Mouse (Mus musculus): ENCODE data around the gene Cpeb3. TPM values are rescaled to one million over a fixed set of nuclear protein-coding genes. Genes with fewer than 3 reads are reported as not detected.

The Cpeb3 gene
- total RNA-seq, 1 experiment: 1.8 TPM

- no peaks in the 10 kb centered on the region for H3K4me1 ChIP-seq (ENCODE audit: control insufficient read depth in 2 of 2, insufficient read depth in 2 of 2, low read length in 2 of 2, poor library complexity in 1 of 2)
- in situ Hi-C loops (cut with MboI; ENCODE audit: low sequenced_read_pairs in 2 of 2, unreplicated experiment in 2 of 2): no loop called here
- no peak for DNase-seq (ENCODE audit: low read depth, low spot score)
- no peak overlapping the region for H3K4me3 ChIP-seq (ENCODE audit: insufficient read depth in 1 of 2, low read depth in 1 of 2, low read length in 2 of 2, poor library complexity in 1 of 2, severe bottlenecking in 1 of 2)
- H3K9me3 ChIP-seq (ENCODE audit: control insufficient read depth, insufficient read depth, low read depth, low read length): no peaks in the 10 kb centered on the region
- no peaks in the 10 kb centered on the region for H3K36me3 ChIP-seq (ENCODE audit: control insufficient read depth, insufficient read depth, low read length, poor library complexity, severe bottlenecking)
- no peak overlapping the region for H3K9ac ChIP-seq (ENCODE audit: insufficient read depth, low read depth, low read length, poor library complexity, severe bottlenecking)
- TF ChIP-seq ZC3H11A (IDR thresholded peaks at IDR 0.05; ENCODE audit: borderline replicate concordance, low read depth, low read length): no peak
- no peak for TF ChIP-seq MAFK (IDR thresholded peaks at IDR 0.05; ENCODE audit: insufficient read depth, low read depth, low read length)
- TF ChIP-seq ZNF384 (IDR thresholded peaks at IDR 0.05; ENCODE audit: low read depth, low read length): no peak
- TF ChIP-seq HCFC1 (IDR thresholded peaks at IDR 0.05; ENCODE audit: borderline replicate concordance, insufficient read depth, low read length): no peak
- no peak for TF ChIP-seq CHD2 (IDR thresholded peaks at IDR 0.05; ENCODE audit: low read depth, low read length)
- no peak overlapping the region for H3K27ac ChIP-seq (ENCODE audit: insufficient read depth, low read depth, low read length, poor library complexity, severe bottlenecking)
Observed at GRCm38 (mm10) chr19:37109853-37110252, 98.5 kb downstream of the Cpeb3 start.

GRCm38 (mm10) chr19:37100689-37101088 is 107.7 kb downstream of the Cpeb3 start:
- Histone ChIP-seq H3K27ac (ENCODE audit: insufficient read depth, low read depth, low read length, poor library complexity, severe bottlenecking) (no peak overlapping the region), H3K4me1 (ENCODE audit: control insufficient read depth in 2 of 2, insufficient read depth in 2 of 2, low read length in 2 of 2, poor library complexity in 1 of 2) (peaks cover 0 to 1% of the 10 kb centered on the region in 2 experiments; a peak in 1 of 4 replicates), H3K36me3 (ENCODE audit: control insufficient read depth, insufficient read depth, low read length, poor library complexity, severe bottlenecking) (no peaks in the 10 kb centered on the region), H3K4me3 (ENCODE audit: insufficient read depth in 1 of 2, low read depth in 1 of 2, low read length in 2 of 2, poor library complexity in 1 of 2, severe bottlenecking in 1 of 2) (no peak overlapping the region), H3K9me3 (ENCODE audit: control insufficient read depth, insufficient read depth, low read depth, low read length) (no peaks in the 10 kb centered on the region), H3K9ac (ENCODE audit: insufficient read depth, low read depth, low read length, poor library complexity, severe bottlenecking) (no peak overlapping the region)
- TF ChIP-seq MAFK (IDR thresholded peaks at IDR 0.05; ENCODE audit: insufficient read depth, low read depth, low read length): no peak
- no peak for TF ChIP-seq HCFC1 (IDR thresholded peaks at IDR 0.05; ENCODE audit: borderline replicate concordance, insufficient read depth, low read length)
- no peak for TF ChIP-seq ZNF384 (IDR thresholded peaks at IDR 0.05; ENCODE audit: low read depth, low read length)
- no peak for TF ChIP-seq CHD2 (IDR thresholded peaks at IDR 0.05; ENCODE audit: low read depth, low read length)
- TF ChIP-seq ZC3H11A (IDR thresholded peaks at IDR 0.05; ENCODE audit: borderline replicate concordance, low read depth, low read length): no peak
- no peak for DNase-seq (ENCODE audit: low read depth, low spot score)
- in situ Hi-C loops (cut with MboI; ENCODE audit: low sequenced_read_pairs in 2 of 2, unreplicated experiment in 2 of 2): no loop called here

- Histone ChIP-seq H3K36me3 (ENCODE audit: control insufficient read depth, insufficient read depth, low read length, poor library complexity, severe bottlenecking) (no peaks in the 10 kb centered on the region), H3K4me3 (ENCODE audit: insufficient read depth in 1 of 2, low read depth in 1 of 2, low read length in 2 of 2, poor library complexity in 1 of 2, severe bottlenecking in 1 of 2) (no peak overlapping the region), H3K4me1 (ENCODE audit: control insufficient read depth in 2 of 2, insufficient read depth in 2 of 2, low read length in 2 of 2, poor library complexity in 1 of 2) (peaks cover 0 to 1% of the 10 kb centered on the region in 2 experiments; a peak in 1 of 4 replicates), H3K9ac (ENCODE audit: insufficient read depth, low read depth, low read length, poor library complexity, severe bottlenecking) (no peak overlapping the region), H3K27ac (ENCODE audit: insufficient read depth, low read depth, low read length, poor library complexity, severe bottlenecking) (no peak overlapping the region), H3K9me3 (ENCODE audit: control insufficient read depth, insufficient read depth, low read depth, low read length) (no peaks in the 10 kb centered on the region)
- DNase-seq (ENCODE audit: low read depth, low spot score): no peak
- in situ Hi-C loops (cut with MboI; ENCODE audit: low sequenced_read_pairs in 2 of 2, unreplicated experiment in 2 of 2): no loop called here
- TF ChIP-seq ZC3H11A (IDR thresholded peaks at IDR 0.05; ENCODE audit: borderline replicate concordance, low read depth, low read length) (no peak), ZNF384 (IDR thresholded peaks at IDR 0.05; ENCODE audit: low read depth, low read length) (no peak)
Observed at GRCm38 (mm10) chr19:37095666-37096330, 112.6 kb downstream of the Cpeb3 start.

GRCm38 (mm10) chr19:37093181-37093580 is 115.2 kb downstream of the Cpeb3 start:
- Histone ChIP-seq H3K4me3 (ENCODE audit: insufficient read depth in 1 of 2, low read depth in 1 of 2, low read length in 2 of 2, poor library complexity in 1 of 2, severe bottlenecking in 1 of 2) (no peak overlapping the region), H3K27ac (ENCODE audit: insufficient read depth, low read depth, low read length, poor library complexity, severe bottlenecking) (no peak overlapping the region), H3K9ac (ENCODE audit: insufficient read depth, low read depth, low read length, poor library complexity, severe bottlenecking) (no peak overlapping the region), H3K4me1 (ENCODE audit: control insufficient read depth in 2 of 2, insufficient read depth in 2 of 2, low read length in 2 of 2, poor library complexity in 1 of 2) (no peaks in the 10 kb centered on the region), H3K36me3 (ENCODE audit: control insufficient read depth, insufficient read depth, low read length, poor library complexity, severe bottlenecking) (no peaks in the 10 kb centered on the region), H3K9me3 (ENCODE audit: control insufficient read depth, insufficient read depth, low read depth, low read length) (no peaks in the 10 kb centered on the region)
- in situ Hi-C loops (cut with MboI; ENCODE audit: low sequenced_read_pairs in 2 of 2, unreplicated experiment in 2 of 2): no loop called here
- TF ChIP-seq HCFC1 (IDR thresholded peaks at IDR 0.05; ENCODE audit: borderline replicate concordance, insufficient read depth, low read length): no peak
- no peak for DNase-seq (ENCODE audit: low read depth, low spot score)

All from ES-E14 (cell line).